Mouse (Mus musculus): ENCODE data around the gene Tubd1.

The Tubd1 gene

GRCm38 (mm10) chr11:86558258-86558657, 13.5 kb downstream of the Tubd1 start:
- WGBS: 92% methylated on average over 4 of the region's 4 CpGs

GRCm38 (mm10) chr11:86568425-86568824, 23.6 kb downstream of the Tubd1 start:
- 46% methylated on average over 3 of the region's 3 CpGs for WGBS

DNA sequence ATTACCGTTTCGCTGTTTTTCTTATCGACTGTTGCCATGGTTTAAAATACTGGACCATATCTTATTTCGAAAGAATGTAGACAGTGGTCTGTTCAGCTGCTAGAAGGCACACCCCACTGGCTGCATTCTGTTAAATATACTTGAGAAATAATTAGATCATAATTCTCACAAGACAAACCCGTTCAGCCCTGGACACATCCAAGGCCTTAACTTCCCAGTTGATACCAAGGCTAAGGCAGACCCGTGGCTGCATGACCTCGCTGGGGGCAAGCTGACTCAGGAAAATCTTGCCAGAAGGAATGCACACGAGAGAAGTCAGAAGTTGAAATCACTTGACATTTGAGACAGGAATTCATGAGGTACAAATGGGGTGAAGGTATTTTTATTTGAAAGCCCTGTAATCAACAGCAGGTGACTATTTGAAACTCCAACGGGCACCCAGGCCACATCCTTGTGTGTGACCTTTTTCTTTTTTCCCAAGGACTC, 25.5 kb downstream of the Tubd1 start:
- WGBS: 72% methylated on average over 9 of the region's 9 CpGs

GRCm38 (mm10) chr11:86571047-86571855, 26.5 kb downstream of the Tubd1 start:
- 44% methylated on average over 15 of the region's 15 CpGs for WGBS

- WGBS: 85% methylated on average over 4 of the region's 4 CpGs
Measured at GRCm38 (mm10) chr11:86571871-86572270, 27.1 kb downstream of the Tubd1 start.

DNA sequence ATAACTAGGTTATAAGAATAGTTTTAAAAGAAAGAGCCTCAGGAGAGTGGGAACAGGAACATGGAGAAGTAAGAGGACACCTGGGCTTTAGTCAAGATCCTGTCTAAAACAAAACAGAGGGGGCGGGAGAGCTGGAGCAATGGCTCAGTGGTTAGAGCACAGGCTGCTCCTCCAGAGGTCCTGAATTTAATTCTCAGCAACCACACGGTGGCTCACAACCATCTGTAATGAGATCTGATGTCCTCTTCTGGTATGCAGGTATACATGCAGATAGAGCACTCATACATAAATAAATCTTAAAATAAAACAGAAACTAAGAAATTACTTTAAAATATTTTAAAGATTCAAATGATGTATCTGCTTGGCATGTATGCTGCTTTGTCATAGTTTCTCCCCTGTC, 27.8 kb downstream of the Tubd1 start:
- 62% methylated on average over 2 of the region's 2 CpGs for WGBS

- 82% methylated on average over 6 of the region's 6 CpGs for WGBS
Measured at GRCm38 (mm10) chr11:86573646-86574231, 28.9 kb downstream of the Tubd1 start.

DNA sequence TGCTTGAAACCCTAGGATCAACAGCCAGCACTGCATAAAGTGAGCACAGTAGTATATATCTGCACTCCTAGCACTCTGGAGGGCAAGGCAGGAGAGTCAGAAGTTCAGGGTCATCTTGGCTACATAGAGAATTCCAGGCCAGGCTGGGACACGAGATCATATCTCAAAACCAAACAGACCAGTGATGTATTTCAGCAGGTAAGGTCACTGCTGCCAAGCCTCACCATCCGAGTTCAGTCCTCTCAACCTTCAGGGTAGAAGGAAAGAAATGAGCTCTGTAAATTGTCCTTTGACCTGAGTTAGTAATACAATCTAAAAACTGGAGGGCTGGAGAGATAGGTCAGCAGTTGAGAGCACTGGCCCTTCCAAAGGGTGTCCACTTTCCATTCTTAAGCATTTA, 29.6 kb downstream of the Tubd1 start:
- 80% methylated on average over 2 of the region's 2 CpGs for WGBS

DNA sequence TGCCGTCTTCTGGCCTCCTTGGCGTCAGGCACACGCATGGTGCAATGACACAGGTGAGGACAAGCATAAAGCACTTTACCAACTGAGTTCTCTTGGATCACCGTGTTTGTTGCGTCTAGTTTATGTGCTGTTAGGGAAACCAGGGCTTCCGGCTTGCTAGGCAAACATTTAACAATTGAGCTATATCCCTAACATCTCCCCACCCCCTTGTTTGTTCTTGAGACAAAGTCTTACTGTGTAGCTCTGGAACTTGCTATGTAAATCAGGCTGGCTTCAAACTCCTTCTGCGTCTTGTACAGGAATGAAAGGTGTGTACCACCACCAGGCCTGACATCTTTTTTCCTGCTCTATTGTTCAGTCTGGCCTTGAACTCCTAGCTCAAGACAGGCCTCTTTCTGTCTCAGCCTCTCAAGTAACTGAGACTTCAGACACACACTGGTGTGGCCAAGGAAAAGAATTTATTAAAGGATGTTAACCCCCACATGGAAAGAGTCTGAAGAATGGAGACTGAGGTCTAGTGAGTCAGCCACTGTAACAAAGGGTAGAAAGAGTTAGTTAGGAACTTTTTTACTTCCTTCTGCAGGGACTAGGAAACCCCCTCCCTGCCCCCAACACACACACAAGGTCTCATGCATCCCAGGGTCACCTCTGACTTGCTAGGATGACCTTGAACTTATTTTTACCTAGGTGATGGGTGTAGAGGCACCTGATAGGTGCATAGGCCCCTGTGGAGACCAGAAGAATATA, 31.0 kb downstream of the Tubd1 start:
- WGBS: 70% methylated on average over 7 of the region's 7 CpGs

DNA sequence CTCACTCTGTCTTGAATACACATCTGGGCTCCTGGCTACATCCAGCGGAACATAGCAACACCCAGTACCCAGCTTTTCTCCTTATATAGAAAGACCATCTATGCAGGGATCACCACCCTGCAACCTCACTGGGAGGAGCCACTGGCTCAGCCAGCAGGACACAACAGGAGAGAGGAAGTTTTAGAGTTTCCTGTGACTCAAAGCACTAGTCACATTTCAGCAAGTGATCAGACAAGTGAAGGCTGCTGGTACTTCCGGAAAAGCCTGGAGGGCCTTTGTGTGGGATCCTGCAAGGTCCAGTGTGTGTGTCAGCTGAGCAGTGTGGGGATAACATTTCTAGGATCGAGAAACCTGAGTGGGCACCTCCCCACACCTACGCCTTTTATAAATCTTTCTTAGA, 32.4 kb downstream of the Tubd1 start:
- 67% methylated on average over 4 of the region's 4 CpGs for WGBS

DNA sequence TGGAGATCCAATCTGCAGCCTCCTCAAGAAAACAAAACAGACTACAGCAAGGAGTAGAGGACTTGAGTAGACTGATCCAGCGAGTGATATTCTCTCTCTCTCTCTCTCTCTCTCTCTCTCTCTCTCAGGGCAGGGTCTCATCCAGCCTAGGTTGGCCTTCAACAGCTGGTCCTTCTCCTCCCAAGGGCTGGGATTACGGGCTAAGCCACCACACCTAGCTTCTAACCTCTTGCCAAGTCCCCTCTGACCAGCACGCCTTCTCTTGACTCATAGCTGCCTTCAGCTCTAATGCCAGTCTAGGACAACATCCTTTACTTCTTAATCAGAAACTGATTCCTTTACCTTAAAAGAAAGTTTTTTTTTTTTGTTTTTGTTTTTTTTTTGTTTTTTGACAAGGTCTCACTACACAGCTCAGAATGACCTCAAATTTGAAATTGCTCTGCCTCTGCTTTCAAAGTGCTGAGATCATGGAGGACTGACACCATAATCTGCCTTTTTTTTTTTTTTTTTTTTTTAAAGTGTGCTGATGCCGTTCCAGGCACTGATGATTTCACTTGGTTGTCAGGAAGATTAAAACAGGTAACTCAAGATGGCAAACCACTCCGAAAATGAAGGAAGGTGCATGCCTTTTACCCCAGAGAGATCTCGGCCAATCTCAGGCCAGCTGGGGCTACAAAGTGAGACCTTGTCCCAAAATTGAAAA, 33.5 kb downstream of the Tubd1 start:
- 78% methylated on average over 6 of the region's 6 CpGs for WGBS

DNA sequence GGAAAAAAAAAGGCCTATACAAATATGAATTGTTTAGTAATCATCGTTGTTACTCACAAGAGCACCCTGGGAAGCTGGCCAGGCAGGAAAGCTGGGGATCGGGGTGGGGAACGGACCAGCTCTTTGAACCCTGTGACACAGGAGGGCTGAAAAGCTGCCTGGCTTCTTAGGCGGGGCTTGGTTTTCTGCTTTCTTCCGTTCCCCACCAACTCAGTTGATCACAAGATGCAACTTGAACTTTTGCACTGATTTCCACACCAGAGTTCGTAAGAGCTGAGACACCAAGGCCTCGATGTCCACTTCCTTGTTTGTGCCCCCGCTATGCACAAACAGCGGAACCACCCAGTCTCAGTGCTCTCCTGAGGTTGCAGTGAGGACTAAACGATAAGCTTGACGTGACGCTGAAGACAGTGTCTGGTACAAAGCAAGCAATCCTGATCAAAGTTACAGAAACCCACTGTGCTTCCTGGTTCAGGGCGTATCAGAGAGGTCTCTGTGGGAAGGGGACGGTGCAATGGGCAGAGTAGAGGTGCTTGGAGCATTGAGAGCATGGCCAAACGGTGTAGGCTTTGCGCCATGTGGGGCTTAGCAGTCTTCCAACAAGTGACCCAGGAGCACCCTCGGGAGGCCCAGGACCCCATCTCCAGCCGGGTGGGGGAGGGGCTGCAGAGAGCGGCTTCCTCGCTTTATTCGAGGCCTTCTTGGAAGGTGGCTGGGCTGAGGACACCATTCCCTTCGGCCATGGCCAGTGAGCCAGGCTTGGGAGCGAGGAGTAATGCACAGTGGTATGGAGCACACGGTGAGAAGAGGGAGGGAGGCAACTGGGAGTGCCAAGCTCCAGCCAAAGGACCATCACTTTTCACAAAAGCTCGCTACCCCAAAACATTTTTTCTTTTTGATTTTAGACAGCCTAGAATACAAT, 34.3 kb downstream of the Tubd1 start:
- 69% methylated on average over 25 of the region's 25 CpGs for WGBS

GRCm38 (mm10) chr11:86579731-86580318, 35.0 kb downstream of the Tubd1 start:
- 63% methylated on average over 10 of the region's 10 CpGs for WGBS

GRCm38 (mm10) chr11:86580319-86581113, 35.7 kb downstream of the Tubd1 start:
- 78% methylated on average over 9 of the region's 9 CpGs for WGBS

DNA sequence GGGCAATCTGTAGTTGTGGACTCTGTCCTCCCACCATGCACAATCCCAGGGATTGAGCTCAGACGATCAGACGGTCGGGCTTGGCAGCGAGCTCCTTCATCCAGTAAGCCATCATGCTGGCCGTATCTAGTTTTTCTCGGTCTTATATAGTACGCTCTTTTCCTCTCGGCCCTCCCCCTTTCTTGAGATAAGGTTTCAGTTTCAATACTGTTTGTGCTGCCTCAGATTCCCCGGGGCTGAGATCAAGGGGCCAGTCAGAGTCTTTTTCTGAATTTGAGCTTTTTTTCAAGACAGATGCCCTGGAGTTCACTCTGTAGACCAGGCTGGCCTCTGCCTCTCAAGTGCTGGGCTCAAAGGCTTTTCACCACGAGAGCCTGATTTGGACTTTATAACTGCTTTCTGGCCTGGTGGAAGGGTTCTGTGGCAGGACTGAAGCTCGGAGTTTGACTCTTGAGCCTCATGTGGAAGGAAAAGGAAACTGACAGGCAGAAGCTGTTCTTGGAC, 36.5 kb downstream of the Tubd1 start:
- WGBS: 61% methylated on average over 11 of the region's 11 CpGs

DNA sequence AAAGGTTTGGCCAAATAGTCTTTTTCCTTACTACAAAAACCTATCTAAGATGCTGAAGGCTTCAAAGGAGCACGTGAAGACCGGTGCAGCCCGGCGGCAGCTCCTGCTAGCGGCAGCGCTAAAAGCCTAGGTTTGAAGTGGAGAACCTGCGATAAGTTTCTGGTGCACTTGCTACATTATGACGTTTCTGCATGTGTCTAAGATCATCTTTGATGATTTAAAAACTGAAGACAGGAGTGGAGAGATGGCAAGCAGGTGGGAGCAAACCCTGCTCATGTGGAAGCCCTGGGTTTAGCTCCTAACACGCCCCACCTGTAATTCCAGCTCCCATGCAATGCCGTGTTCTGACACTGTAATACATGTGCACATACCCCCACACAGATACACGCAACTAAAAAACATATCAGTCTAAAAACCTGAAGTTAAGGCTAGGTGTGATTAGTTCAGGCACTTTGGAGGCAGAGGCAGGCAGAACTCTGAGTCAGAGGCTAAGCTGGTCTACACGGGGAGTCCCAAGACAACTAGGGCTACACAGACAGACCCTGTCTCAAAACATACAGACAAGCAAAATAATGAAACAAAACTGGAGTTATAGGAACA, 37.3 kb downstream of the Tubd1 start:
- WGBS: 89% methylated on average over 12 of the region's 12 CpGs

- 90% methylated on average over 7 of the region's 7 CpGs for WGBS
Measured at GRCm38 (mm10) chr11:86582543-86583260, 37.9 kb downstream of the Tubd1 start.

- WGBS: 88% methylated on average over 3 of the region's 3 CpGs
Measured at GRCm38 (mm10) chr11:86583313-86583825, 38.6 kb downstream of the Tubd1 start.

Measured in cerebral cortex, adult 2 months (tissue).